Mouse (Mus musculus) embryonic facial prominence, embryonic 15.5 days (tissue): Measurements from ENCODE around the gene Ovol2. TPM values are rescaled to one million over a fixed set of nuclear protein-coding genes. Genes with fewer than 3 reads are reported as not detected.

Experiments
- ATAC-seq: fragments of 200-750 bp; cut with Nextera tagmentation; 2 replicates; pipeline ENCODE4 v1.8.0; 2017; ENCODE audit warnings: low read depth, moderate TSS enrichment; ENCODE audit not compliant: insufficient number of reproducible peaks, low FRiP score, low TSS enrichment
- H3K27ac ChIP-seq: fragments of 300-500 bp; sonication (generic); replicated peaks from 2 replicates; pipeline ENCODE4 v1.5.1; 2015; ENCODE audit warnings: mild to moderate bottlenecking, inconsistent platforms
- H3K27me3 ChIP-seq: fragments of 300-500 bp; sonication (generic); 2 replicates; pipeline ENCODE4 v1.6.1; 2015; ENCODE audit warnings: inconsistent platforms
- H3K36me3 ChIP-seq: fragments of 300-500 bp; sonication (generic); 2 replicates; pipeline ENCODE4 v1.6.1; 2015; ENCODE audit warnings: mild to moderate bottlenecking, inconsistent platforms
- H3K4me1 ChIP-seq: fragments of 300-500 bp; sonication (generic); 2 replicates; pipeline ENCODE4 v1.6.1; 2015; ENCODE audit warnings: inconsistent platforms
- H3K4me2 ChIP-seq: fragments of 300-500 bp; sonication (generic); replicated peaks from 2 replicates; pipeline ENCODE4 v1.6.1; 2015; ENCODE audit warnings: mild to moderate bottlenecking, inconsistent platforms
- H3K4me3 ChIP-seq: fragments of 300-500 bp; sonication (generic); replicated peaks from 2 replicates; pipeline ENCODE4 v1.5.1; 2015; ENCODE audit warnings: mild to moderate bottlenecking, inconsistent platforms
- H3K9ac ChIP-seq: fragments of 300-500 bp; sonication (generic); 2 replicates; pipeline ENCODE4 v1.6.1; 2015; ENCODE audit warnings: inconsistent platforms
- H3K9me3 ChIP-seq: fragments of 300-500 bp; sonication (generic); replicated peaks from 2 replicates; pipeline ENCODE4 v1.6.1; 2016; ENCODE audit warnings: inconsistent platforms
- WGBS: fragments of 180-500 bp; shearing (Covaris S2); methylation state at CpG from one replicate; pipeline ENCODE4 v1.1.7; 2015; 5-methylcytosine and 5-hydroxymethylcytosine counted together
- polyA plus RNA-seq: library from polyadenylated mRNA; unstranded; fragments of >200 nt; fragmentation: Nextera tagmentation; extraction: Ambion mirVana; gene quantifications from 2 replicates; pipeline ENCODE4 v1.2.1, GENCODE M21; 2015

The Ovol2 gene
- polyA plus RNA-seq, 1 experiment from 2014 or later: 4.4 TPM

DNA sequence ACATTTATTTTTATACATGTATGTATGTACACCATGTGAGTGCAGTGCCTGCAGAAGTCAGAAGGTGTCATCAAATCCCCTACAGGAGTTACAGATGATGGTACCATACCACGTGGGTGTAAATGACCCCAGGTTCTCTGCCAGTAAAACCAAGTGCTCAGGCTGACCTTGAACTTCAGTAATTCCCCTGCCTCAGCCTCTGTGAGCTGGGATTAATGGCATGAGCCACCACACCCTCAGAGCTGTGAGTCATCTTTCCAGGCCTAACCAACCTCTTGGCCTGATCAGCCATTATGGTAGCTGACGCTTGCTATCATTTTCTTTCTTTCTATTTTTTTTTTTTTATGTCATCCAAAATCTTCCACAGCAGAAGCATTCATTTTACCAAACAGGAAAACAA lies 20.6 kb downstream of the Ovol2 start:
- 85% methylated on average over 2 of the region's 2 CpGs for WGBS
- Histone ChIP-seq H3K27ac (no peak overlapping the region), H3K4me3 (no peak overlapping the region), H3K4me2 (no peak overlapping the region), H3K36me3 (no peaks in the 10 kb centered on the region), H3K9ac (no peak overlapping the region), H3K4me1 (no peaks in the 10 kb centered on the region), H3K9me3 (no peaks in the 10 kb centered on the region), H3K27me3 (no peaks in the 10 kb centered on the region)
- no peak for ATAC-seq

DNA sequence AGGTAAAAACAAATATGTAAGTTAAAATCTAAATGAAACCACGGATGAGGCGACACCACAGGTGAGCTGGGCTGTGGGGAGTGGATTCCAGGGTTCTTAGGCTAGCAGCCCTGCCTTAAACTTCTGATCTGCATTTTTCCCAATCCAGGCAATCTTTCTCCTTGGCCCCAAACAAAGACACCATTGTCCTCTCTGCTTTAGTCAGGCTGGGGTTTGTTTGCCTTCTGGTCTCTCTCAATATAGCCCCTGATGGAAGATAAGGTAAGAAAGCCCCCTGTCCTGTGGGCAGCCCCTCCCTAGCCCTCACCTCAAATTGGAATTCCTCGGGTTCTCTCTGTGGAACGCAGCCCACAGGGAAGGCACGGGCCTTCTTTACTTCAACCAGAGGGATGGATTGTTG lies 21.7 kb downstream of the Ovol2 start:
- no peaks in the 10 kb centered on the region for H3K36me3 ChIP-seq
- no peaks in the 10 kb centered on the region for H3K27me3 ChIP-seq
- H3K4me3 ChIP-seq: no peak overlapping the region
- H3K27ac ChIP-seq: no peak overlapping the region
- WGBS: 22% methylated on average over 5 of the region's 5 CpGs
- no peak overlapping the region for H3K4me2 ChIP-seq
- no peak for ATAC-seq
- H3K4me1 ChIP-seq: no peaks in the 10 kb centered on the region
- no peaks in the 10 kb centered on the region for H3K9me3 ChIP-seq
- no peak overlapping the region for H3K9ac ChIP-seq

DNA sequence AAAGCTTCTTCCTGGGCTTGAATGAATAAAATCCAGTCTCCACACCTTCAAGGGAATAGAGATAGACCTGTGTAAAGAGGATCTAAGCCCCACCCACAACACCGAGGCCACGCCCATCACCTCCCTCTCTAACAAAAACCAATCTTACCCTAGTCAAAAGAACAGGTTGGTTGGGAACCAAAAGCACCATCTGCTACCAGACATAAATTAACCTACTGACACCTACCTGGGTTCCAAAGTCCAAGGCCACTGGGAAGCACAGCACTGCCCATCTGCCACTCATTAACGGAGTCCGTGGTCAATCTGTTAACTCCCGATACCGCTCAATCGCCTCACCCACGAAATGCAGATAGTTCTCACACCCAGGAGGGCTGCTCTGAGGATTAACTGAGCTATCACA lies 23.4 kb downstream of the Ovol2 start:
- Histone ChIP-seq H3K27me3 (no peaks in the 10 kb centered on the region), H3K27ac (no peak overlapping the region), H3K4me3 (no peak overlapping the region), H3K4me1 (no peaks in the 10 kb centered on the region), H3K4me2 (no peak overlapping the region), H3K9me3 (no peaks in the 10 kb centered on the region), H3K36me3 (no peaks in the 10 kb centered on the region), H3K9ac (no peak overlapping the region)
- 55% methylated on average over 8 of the region's 8 CpGs for WGBS
- ATAC-seq: no peak

DNA sequence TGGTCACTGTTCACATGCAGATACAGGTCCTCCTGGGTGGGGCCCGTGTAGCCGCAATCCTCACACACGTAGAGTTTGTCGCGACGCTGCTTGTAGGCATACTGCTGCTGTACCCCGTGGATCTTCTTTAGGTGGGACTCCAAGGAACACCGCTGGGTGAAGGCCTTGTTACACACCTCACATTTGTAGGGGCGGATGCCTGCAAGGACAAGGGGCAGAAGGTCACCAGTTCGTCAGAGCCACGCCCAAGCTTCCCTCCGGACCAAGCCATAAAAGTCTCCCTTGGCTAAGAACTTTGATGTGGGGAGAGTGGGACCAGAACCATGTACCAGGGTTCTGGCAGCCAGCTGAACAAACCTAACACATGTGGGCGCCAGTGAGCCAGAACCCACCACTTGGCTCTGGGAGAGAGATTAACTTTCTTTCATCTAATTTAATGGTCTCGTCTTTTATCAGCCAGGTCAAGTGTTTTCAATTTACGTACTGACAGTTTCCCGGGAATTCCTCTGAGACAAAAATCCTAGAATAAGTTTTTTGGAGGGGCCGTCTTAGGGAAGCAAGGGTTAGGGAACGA lies 26.1 kb downstream of the Ovol2 start:
- Histone ChIP-seq H3K9ac (no peak overlapping the region), H3K4me1 (no peaks in the 10 kb centered on the region), H3K27me3 (no peaks in the 10 kb centered on the region), H3K27ac (no peak overlapping the region), H3K9me3 (no peaks in the 10 kb centered on the region), H3K36me3 (no peaks in the 10 kb centered on the region), H3K4me2 (no peak overlapping the region), H3K4me3 (no peak overlapping the region)
- 61% methylated on average over 18 of the region's 18 CpGs for WGBS
- ATAC-seq: no peak

DNA sequence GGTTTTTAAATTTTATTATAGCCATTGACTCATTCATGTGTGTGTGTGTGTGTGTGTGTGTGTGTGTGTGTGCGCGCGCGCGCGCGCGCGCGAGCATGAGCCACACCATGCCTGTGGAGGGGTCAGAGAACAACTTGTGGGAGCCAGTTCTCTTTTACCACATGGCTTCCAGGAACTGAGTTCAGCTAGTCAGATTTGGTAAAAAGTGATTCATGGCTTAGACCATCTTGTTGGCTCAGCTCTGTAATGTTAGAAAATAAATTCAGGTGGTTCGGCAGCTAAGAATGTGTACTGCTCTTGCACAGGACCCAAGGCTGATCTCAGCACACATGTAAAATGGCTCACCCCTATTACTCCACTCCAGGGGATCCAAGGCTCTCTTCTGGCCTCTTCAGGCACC lies 30.8 kb downstream of the Ovol2 start:
- Histone ChIP-seq H3K27ac (no peak overlapping the region), H3K27me3 (no peaks in the 10 kb centered on the region), H3K9me3 (no peaks in the 10 kb centered on the region), H3K36me3 (no peaks in the 10 kb centered on the region), H3K4me3 (no peak overlapping the region), H3K9ac (no peak overlapping the region), H3K4me1 (no peaks in the 10 kb centered on the region), H3K4me2 (no peak overlapping the region)
- WGBS: 94% methylated on average over 11 of the region's 11 CpGs
- ATAC-seq: no peak

DNA sequence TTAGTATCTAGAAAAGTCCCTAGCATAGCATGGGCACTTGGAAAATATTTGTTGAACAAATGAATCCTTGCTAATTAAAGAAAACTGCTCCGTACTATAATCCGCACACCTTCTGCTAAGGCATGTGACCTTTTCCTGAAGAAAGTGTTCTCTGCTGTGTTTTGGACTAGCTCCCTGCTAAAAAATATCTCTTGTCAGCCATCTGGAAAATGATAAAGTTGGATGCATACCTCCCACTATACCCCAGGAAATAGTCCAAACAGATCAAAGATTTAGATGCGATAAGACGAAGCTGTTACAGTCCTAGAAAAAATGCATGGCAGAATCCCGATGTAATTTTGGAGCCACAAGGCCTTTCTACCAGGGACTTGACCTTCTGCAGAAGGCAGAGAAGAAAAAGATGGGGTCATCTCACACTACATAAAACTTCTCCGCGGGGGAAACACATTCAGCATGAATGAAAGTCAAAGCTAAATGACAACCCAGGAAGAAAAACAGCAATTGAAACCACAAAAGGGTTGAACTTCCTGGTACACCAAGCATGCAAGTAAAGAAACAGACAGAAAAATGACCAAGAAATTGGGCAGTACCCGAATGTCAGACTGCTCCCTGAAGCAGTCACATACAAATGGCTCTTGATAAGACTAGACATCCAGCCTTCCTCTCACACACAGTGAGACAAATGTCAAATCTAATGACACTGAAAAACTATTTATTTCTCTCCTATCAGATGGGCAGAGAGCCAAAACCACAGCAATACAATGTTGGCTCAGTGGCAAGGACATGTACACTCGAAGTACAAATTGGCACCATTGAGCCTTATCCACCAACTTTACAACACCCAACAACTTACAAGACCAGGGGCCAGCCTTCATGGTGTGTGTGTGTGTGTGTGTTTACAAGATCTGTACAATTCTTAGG lies 31.9 kb downstream of the Ovol2 start:
- Histone ChIP-seq H3K4me3 (no peak overlapping the region), H3K36me3 (no peaks in the 10 kb centered on the region), H3K9me3 (no peaks in the 10 kb centered on the region), H3K4me1 (no peaks in the 10 kb centered on the region), H3K4me2 (no peak overlapping the region), H3K9ac (no peak overlapping the region), H3K27ac (no peak overlapping the region), H3K27me3 (no peaks in the 10 kb centered on the region)
- no peak for ATAC-seq
- WGBS: 66% methylated on average over 9 of the region's 9 CpGs

DNA sequence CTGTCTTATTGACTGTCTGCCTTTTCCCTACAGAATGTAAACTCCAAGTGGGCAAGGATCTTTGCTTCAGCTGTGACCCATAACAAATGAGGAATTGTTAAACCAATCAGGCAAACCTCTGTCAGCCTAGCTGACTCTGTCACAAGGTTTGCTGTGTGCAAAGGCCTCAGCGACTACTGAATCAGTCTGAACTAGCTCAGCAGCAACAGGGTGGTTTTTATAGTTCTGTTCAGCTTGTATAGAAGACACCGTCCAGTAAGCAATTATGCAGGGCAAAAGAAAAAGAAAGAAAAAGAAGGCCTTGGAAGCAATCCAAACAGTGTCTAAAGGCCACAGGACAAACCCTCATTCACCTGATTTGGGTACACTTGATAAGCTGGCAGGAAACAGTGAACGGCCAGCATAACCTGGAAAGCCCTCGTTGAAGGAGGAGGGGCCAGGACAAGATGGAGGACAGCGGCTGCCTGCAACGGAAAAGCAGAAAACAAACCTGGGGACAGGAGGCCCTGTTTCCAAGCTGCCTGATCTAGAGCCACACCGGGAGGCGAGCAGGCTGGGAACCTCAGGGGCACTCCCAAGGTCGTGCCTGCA lies 36.7 kb downstream of the Ovol2 start:
- no peaks in the 10 kb centered on the region for H3K27me3 ChIP-seq
- no peak overlapping the region for H3K4me3 ChIP-seq
- H3K4me2 ChIP-seq: no peak overlapping the region
- H3K27ac ChIP-seq: no peak overlapping the region
- no peak for ATAC-seq
- H3K4me1 ChIP-seq: no peaks in the 10 kb centered on the region
- no peak overlapping the region for H3K9ac ChIP-seq
- no peaks in the 10 kb centered on the region for H3K36me3 ChIP-seq
- WGBS: 71% methylated on average over 9 of the region's 9 CpGs
- H3K9me3 ChIP-seq: no peaks in the 10 kb centered on the region

DNA sequence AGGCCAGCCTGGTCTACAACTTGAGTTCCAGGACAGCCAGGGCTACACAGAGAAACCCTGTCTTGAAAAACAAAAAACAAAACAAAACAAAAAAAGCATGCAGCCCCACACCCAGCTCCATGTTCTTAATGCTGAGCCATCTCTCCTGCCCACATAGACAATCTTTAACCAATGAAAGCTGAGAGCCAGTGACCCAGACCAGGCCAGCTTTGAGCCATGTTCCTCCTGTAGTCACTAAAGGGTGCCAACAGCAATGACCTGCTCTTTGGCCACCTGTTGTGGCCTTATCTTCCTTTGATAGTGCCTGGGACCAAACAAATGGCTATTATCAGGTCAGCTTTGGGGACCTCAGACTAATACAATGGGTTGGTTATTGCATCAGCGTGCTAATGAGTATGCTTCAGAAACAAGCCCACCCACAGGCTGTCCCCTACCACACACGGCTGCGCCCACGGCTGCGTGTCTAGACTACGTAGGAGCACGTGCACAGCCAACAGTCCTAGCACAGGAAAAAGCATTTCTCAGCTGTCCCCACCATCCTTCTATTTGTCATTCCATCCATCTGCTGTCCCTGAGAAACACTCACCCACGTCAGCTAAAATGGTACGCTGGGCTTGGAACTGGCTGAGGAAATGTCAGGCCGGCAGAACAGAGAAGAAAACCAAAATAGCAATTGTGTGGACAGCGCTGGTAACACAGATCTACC lies 40.2 kb downstream of the Ovol2 start:
- no peak overlapping the region for H3K27ac ChIP-seq
- WGBS: 85% methylated on average over 11 of the region's 11 CpGs
- no peaks in the 10 kb centered on the region; the same call in 1 of the 2 replicates for H3K27me3 ChIP-seq
- H3K9ac ChIP-seq: no peak overlapping the region
- no peaks in the 10 kb centered on the region for H3K36me3 ChIP-seq
- no peak overlapping the region for H3K4me3 ChIP-seq
- H3K9me3 ChIP-seq: no peaks in the 10 kb centered on the region
- ATAC-seq: no peak
- no peak overlapping the region for H3K4me2 ChIP-seq
- no peaks in the 10 kb centered on the region for H3K4me1 ChIP-seq

DNA sequence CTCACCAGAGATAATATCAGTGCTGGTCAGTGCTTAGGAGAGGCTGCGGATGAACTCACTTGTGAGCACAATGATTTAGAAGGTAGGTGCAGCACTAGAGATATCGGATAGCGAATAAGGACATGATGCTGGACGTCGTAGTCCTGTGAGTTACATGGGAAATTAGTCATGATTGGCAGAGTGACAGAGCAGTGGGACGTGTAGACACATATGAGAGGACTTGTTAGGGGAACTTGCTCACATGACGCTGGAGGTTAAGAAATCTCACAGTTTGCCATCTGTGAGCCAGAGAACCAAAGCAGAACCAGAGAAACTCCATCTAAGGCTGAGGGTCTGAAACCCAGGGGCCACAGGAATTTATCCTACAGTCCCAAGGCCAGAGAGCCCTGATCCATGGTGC lies 41.6 kb downstream of the Ovol2 start:
- Histone ChIP-seq H3K9me3 (no peaks in the 10 kb centered on the region), H3K9ac (no peak overlapping the region), H3K27ac (no peak overlapping the region), H3K4me3 (no peak overlapping the region), H3K4me1 (no peaks in the 10 kb centered on the region), H3K27me3 (no peaks in the 10 kb centered on the region; the same call in 1 of the 2 replicates), H3K36me3 (no peaks in the 10 kb centered on the region), H3K4me2 (no peak overlapping the region)
- WGBS: 78% methylated on average over 7 of the region's 7 CpGs
- ATAC-seq: no peak

DNA sequence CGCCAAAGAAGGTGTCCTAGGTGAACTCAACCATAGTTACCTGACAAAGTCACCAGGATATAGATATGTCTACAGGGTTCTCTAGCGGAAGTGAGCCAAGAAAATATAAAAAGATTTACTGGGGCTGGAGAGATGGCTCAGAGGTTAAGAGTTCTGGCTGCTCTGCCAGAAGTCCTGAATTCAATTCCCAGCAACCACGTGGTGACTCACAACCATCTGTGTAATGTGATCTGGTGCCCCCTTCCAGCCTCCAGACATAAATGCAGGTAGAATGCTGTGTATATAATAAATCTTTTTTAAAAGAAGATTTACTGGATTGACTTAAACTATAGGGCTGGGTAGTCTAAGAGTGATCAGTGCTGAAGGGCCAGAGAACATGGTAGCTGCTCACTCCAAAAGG lies 50.5 kb downstream of the Ovol2 start:
- no peak for ATAC-seq
- H3K4me3 ChIP-seq: no peak overlapping the region
- no peaks in the 10 kb centered on the region for H3K27me3 ChIP-seq
- peaks cover 19% of the 10 kb centered on the region for H3K36me3 ChIP-seq
- H3K27ac ChIP-seq: no peak overlapping the region
- H3K4me2 ChIP-seq: no peak overlapping the region
- WGBS: 61% methylated on average over 3 of the region's 3 CpGs
- no peaks in the 10 kb centered on the region for H3K4me1 ChIP-seq
- no peaks in the 10 kb centered on the region for H3K9me3 ChIP-seq
- no peak overlapping the region for H3K9ac ChIP-seq

DNA sequence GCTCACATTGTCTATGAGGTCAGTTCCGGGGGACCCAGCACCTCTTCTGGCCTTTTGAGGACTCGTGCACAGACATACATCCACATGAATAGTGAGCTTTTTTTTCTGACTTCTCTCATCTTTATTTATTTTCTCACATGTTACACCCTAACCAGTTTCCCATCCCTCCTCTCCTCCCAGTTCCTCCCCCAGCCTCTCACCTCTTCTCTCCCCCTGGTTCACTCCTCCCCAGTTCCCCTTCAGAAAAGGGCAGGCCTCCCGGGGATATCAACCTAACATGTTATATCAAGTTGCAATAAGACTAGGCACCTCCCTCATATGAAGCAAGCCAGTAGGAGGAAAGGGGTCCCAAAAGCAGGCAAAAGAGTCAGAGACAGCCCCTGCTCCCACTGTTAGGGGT lies 51.4 kb downstream of the Ovol2 start:
- Histone ChIP-seq H3K36me3 (peaks cover 22% of the 10 kb centered on the region), H3K4me1 (no peaks in the 10 kb centered on the region), H3K9ac (no peak overlapping the region), H3K27ac (no peak overlapping the region), H3K4me2 (no peak overlapping the region), H3K9me3 (no peaks in the 10 kb centered on the region), H3K27me3 (no peaks in the 10 kb centered on the region), H3K4me3 (no peak overlapping the region)
- ATAC-seq: no peak
- 67% methylated on average over 3 of the region's 3 CpGs for WGBS
